Mouse (Mus musculus): Measurements from ENCODE around the gene Arhgap45.

The Arhgap45 gene

DNA sequence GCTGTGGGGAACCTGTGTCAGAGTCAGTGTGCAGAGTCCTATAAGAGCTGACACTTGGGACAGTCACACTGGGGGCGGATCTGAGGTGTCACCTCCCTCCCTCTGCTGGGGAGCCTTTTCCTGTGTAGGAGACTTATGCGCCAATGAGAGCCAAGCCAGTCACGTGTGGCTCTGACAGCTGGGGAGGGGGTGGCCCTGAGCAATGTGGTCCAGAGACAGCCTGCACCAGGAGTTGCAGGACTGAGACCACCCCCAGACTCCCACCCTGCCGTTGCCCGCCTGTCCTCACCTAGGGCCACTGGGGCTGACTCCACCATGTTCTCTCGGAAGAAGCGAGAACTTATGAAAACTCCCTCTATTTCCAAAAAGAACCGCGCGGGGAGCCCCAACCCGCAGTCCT lies at the start of gene Arhgap45:
Gene Arhgap45, plus strand, starts transcription at position 143 of the 400 bp plus-strand sequence.
- TF ChIP-seq GATA4 (IDR thresholded peaks at IDR 0.05; ENCODE audit: insufficient replicate concordance, low read length) = no peak

DNA sequence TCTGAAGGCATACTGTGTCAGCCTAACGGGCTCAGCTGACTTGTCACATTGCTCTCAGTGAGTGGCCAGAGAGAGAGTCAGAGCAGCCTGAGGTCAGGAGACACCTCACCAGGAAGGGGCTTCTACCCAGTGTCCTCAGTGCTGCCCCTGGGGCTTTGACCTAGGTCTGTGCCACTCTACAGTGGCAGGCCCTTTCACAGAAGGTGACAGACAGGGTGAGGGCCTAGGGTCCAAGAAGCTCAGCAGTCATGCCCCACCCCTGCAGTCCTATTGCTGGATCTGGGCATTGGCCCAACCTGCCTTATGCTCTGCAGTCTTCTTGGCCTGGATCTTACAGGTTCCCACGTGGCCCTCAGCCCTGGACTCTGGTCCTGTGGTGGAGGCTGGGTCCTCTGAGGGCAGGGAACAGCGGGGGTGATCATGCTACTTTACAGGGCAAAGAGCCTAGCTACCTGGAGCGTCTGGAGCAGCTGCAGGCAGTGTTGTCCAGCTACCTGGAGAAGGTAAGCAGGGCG lies 49.5 kb upstream of the Arhgap45 start:
- no peak for TF ChIP-seq GATA4 (IDR thresholded peaks at IDR 0.05; ENCODE audit: insufficient replicate concordance, low read length)

DNA sequence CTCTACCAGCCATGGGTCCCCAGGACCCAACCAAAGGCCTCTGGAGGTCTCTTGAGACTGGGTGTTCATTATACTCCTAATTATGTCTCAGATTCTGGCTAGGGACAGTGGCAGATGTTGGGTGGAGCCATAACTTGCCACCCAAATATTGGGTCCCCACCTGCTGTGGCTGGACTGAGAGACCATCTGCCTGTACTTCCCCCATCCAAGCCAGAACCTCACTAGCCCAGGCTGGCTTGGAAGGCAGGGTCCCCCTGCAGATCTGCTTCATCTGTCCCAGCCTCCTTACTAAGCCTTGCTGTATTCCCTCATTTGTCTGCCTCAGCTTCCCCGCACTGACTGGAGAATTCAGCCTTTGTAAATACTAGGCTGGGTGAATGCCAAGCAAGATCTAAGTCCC lies 48.3 kb upstream of the Arhgap45 start:
- no peak for TF ChIP-seq GATA4 (IDR thresholded peaks at IDR 0.05; ENCODE audit: insufficient replicate concordance, low read length)

DNA sequence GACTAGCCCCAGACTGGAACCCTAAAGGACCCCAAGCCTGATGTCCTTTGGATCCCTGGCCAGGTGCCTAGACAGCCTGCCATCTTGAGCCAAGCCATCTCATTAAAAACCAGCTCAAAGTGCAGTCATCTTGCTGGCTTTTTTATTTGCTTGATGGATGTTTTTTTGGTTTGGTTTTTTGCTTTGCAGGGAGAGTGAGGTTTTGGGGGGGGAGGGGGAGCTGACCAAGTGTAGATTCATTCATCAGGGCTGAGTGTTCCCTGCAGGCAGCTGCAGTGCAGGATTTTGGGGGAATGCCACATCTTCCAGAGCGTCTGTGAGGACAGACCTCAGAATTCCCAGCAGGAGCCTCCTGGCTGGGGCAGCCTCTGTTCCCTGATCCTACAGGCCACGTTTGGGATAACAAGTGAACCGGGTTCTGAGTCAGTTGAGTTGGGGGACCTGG lies 47.3 kb upstream of the Arhgap45 start:
- TF ChIP-seq GATA4 (IDR thresholded peaks at IDR 0.05; ENCODE audit: insufficient replicate concordance, low read length) = no peak

DNA sequence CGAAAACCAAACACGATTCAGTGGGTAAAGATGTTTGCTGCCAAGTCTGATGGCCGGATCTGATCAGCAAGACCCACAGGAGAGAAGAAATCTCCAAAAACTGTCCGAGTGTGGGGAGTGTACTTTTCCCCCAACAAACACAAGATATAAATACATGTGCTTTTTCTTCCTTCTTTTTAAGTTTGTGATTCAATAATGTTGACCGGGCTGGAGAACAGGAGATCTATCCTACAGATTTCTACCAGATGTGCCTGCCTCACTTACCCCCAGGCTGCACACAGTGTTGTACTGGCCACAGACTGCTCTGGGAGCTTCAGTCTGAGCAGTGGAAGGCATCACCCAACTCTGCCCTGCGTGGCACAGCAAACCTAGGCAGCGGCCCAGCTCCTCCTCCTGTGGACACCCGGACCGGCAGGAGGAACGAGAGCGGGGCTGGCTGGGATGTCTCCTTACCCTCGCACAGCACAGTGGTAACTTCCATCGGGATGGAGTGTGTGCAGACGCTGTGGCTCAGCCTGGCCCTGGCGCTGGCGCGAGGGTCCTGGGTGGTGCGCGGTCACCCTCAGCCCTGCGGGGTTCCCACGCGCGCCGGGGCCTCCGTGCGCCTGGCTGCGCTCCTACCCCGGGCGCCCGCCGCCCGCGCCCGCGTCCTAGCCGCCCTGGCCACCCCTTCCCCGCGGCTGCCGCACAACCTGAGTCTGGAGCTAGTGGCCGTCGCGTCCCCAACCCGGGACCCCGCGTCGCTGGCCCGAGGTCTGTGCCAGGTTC lies 45.9 kb upstream of the Arhgap45 start, which contains the start of gene Grin3b:
Gene Grin3b, plus strand, starts transcription at position 301 of the 768 bp plus-strand sequence.
- no peak for TF ChIP-seq GATA4 (IDR thresholded peaks at IDR 0.05; ENCODE audit: insufficient replicate concordance, low read length)

DNA sequence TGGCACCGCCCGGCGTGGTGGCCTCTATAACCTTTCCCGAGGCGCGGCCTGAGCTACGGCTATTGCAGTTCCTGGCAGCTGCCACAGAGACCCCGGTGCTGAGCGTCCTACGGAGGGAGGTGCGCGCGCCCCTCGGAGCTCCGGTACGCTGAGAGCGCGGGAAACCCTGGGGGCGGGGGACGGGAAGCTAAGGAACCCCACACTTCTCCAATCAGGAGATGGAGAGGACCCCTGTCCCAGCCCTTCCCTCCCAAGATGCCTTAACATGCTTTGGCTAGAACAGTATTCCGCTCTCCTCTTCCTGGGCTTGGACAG lies 45.3 kb upstream of the Arhgap45 start:
- TF ChIP-seq GATA4 (IDR thresholded peaks at IDR 0.05; ENCODE audit: insufficient replicate concordance, low read length) = no peak

DNA sequence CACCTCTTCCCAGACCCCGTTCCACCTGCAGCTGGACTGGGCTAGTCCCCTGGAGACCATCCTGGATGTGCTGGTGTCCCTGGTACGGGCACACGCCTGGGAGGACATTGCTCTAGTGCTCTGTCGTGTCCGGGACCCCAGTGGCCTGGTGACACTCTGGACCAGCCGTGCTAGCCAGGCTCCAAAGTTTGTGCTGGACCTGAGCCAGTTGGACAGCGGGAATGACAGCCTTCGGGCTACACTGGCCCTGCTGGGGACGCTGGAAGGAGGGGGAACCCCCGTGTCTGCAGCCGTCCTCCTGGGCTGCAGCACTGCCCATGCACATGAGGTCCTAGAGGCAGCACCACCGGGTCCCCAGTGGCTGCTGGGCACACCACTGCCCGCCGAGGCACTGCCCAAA lies 43.6 kb upstream of the Arhgap45 start:
- TF ChIP-seq GATA4 (IDR thresholded peaks at IDR 0.05; ENCODE audit: insufficient replicate concordance, low read length) = no peak

DNA sequence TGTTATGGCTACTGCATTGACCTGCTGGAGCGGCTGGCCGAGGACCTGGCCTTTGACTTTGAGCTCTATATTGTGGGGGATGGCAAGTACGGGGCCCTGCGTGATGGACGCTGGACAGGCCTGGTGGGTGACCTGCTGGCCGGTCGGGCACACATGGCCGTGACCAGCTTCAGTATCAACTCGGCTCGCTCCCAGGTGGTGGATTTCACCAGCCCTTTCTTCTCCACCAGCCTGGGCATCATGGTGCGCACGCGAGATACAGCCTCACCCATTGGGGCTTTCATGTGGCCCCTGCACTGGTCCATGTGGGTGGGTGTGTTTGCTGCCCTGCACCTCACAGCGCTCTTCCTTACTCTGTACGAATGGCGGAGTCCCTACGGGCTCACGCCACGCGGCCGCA lies 42.4 kb upstream of the Arhgap45 start:
- no peak for TF ChIP-seq GATA4 (IDR thresholded peaks at IDR 0.05; ENCODE audit: insufficient replicate concordance, low read length)

DNA sequence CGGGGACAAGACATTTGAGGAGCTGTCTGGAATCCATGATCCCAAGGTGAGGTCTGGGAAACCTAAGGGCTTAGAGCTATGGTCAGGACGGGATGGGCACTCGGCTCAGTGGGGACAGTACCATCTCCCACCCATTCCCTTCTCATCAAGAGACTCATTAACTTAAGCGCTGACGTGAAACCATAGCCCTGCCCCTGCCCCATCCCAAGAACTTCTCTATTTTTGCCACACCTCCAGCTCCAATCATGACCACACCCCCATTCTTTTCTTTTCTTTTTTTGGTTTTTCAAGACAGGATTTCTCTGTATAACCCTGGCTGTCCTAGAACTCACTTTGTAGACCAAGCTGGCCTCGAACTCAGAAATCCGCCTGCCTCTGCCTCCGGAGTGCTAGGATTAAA lies 41.8 kb upstream of the Arhgap45 start:
- TF ChIP-seq GATA4 (IDR thresholded peaks at IDR 0.05; ENCODE audit: insufficient replicate concordance, low read length) = no peak

DNA sequence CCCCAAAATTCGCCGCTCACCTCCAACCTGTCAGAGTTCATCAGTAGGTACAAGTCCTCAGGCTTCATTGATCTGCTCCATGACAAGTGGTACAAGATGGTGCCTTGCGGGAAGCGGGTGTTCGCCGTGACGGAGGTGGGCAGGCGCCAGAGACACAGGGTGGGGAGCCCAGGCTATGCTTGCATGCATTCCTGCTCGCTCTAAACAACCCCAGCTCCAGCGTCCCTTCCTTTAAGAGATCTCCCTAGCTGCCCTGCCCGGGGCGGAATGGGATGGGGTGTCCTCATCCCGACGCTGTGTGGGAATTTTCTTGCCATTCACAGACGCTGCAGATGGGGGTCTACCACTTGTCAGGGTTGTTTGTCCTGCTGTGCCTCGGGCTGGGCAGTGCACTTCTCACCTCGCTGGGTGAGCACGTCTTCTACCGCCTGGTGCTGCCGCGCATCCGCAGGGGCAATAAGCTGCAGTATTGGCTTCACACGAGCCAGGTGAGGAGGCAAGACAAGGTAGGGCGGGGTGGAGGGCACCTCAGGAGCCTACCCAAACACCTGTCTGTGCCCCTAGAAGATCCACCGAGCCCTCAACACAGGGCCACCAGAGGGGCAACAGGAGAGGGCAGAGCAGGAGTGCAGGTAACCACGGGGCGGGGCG lies 40.3 kb upstream of the Arhgap45 start:
- no peak for TF ChIP-seq GATA4 (IDR thresholded peaks at IDR 0.05; ENCODE audit: insufficient replicate concordance, low read length)

DNA sequence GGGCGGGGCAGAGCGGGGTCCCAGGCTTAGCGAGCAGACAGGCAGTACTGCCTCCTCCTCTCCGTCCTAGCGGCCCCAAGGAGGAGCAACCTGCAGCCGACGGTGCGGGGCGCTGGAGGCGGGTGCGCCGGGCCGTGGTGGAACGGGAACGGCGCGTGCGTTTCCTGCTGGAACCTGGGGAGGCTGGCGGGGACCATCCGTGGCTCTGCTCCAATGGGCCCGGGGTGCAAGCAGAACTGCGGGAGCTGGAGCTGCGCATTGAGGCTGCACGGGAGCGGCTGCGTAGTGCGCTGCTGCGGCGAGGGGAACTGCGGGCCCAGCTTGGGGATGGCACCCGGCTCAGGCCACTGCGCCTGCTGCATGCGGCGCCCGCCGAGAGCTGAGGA lies 39.7 kb upstream of the Arhgap45 start:
- TF ChIP-seq GATA4 (IDR thresholded peaks at IDR 0.05; ENCODE audit: insufficient replicate concordance, low read length) = no peak

DNA sequence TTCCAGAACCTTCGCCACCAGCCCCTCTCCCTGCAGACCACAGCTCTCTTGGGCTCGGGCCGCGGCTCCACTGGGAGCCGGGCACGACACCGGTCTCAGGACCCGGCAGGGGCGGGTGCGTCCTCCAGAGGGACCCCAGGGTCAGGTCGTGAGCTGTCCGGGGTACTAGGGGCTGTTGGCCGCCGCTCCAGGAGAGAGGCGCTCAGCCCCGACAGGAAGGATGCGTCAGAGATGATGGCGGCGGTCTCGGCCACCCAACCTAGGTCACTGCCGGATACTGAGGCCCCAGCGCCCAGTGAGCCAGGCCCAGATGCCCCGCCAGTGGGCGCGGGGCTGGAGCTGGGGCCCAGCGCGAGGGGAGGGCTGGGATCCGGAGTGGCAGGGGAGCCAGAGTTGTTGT lies 39.1 kb upstream of the Arhgap45 start:
- TF ChIP-seq GATA4 (IDR thresholded peaks at IDR 0.05; ENCODE audit: insufficient replicate concordance, low read length) = no peak

DNA sequence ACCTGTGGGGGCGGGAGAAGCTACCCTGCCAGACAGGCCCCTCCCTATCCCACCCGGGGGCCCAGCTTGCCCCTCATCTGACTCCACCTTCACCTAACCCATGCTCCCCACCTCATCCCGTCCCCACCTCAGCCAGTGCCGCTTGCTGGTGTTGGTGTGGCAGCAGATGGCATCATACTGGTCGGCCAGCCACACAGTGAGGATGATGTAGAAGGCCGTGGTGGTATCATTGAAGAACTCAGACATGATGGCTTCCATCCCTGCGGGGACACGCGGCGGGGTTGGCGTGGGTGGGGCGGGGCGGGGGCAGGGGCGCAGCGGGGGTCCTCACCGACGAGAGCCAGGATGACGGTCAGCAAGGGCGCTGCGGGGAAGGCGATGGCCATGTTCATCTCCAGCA lies 38.4 kb upstream of the Arhgap45 start:
- TF ChIP-seq GATA4 (IDR thresholded peaks at IDR 0.05; ENCODE audit: insufficient replicate concordance, low read length) = no peak

DNA sequence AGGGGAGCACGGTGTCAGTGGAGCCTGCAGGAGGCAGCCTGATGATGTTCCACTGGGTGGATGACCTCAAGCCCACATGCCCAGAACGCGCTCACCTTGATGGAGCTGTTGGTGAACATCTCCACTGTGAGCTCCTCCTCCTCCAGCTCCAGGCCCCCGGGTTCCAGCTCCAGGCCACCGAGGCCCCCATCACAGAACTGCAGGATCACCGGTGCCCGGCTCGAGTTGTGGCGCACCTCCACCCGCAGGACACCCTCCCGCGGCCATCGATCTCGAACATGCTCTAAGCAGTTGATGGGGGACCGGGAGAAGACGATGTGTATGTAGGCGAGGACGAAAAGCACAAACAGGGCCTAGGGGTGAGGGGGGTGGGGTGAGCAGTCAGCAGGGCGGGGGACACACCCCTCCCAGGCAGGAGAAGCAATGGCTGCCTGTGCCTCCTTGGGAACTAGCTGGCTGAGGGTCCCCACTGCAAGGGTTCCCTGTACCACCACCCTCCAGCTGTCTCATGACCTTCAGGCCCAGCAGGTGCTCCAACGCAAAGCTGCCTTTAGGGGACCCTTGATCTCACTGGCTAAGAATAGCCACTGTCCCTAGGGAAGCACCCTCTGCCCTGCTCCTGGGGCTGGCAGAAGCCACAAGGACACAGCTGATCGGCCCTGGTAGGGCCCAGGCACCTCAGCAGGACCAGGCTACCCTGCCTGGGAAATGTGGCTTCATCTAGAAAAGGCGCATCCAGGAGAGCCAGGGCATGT lies 36.9 kb upstream of the Arhgap45 start:
- no peak for TF ChIP-seq GATA4 (IDR thresholded peaks at IDR 0.05; ENCODE audit: insufficient replicate concordance, low read length)

DNA sequence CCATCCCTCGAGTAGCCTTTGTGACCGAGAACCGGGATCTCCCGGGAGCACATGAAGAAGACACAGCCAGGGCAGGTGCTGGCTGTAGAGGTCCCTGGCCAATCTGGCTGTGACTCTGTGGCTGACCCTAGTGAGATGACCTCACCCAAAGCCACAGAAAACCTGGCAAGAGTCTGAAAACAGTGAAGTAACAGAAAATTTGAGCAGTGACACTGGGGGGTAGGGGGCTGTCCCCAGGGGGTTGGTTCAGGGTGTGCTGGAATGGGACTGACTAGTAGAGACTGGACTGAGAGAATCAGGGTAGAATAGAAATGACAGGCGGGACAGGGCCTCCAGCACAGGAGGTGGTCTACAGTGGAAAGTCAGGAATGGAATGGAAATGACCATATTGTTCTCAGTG lies 33.2 kb upstream of the Arhgap45 start:
- TF ChIP-seq GATA4 (IDR thresholded peaks at IDR 0.05; ENCODE audit: insufficient replicate concordance, low read length) = no peak

DNA sequence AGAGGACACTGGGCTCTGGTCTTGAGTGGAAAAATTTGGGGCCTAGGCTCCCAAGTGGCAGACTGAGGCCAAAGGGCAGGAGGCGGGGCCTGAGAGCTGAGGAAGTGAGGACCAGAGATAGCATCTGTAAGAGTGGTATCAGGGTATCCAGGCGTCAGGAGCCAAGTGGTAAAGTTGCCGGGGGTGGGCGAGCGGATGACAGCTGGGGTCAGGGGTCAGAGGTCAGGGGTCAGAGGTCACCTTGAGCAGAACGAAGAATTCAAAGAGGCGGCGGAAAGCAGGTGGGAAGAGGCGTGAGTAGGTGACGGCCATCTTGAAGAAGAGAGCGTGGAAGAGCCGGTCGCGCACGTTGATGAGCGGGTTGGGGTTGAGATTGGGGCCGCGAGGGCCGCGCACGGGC lies 32.8 kb upstream of the Arhgap45 start:
- TF ChIP-seq GATA4 (IDR thresholded peaks at IDR 0.05; ENCODE audit: insufficient replicate concordance, low read length) = no peak; the same call in 1 of the 2 replicates
